Mouse (Mus musculus) heart, embryonic 13.5 days (tissue): ENCODE measurements around the gene Tmem121. TPM values are rescaled to one million over a fixed set of nuclear protein-coding genes. Genes with fewer than 3 reads are reported as not detected.

Experiments
- ATAC-seq: fragments of 200-750 bp; cut with Nextera tagmentation; 2 replicates; pipeline ENCODE4 v1.8.0; 2017; ENCODE audit warnings: moderate TSS enrichment; ENCODE audit not compliant: insufficient number of reproducible peaks, low FRiP score, low TSS enrichment; ENCODE audit errors: extremely low read depth
- H3K27ac ChIP-seq: fragments of 300-500 bp; sonication (generic); replicated peaks from 2 replicates; pipeline ENCODE4 v1.5.1; 2015; ENCODE audit warnings: moderate library complexity, mild to moderate bottlenecking, inconsistent platforms
- H3K27me3 ChIP-seq: fragments of 300-500 bp; sonication (generic); replicated peaks from 2 replicates; pipeline ENCODE4 v1.6.1; 2015; ENCODE audit warnings: mild to moderate bottlenecking, inconsistent platforms
- H3K36me3 ChIP-seq: fragments of 300-500 bp; sonication (generic); 2 replicates; pipeline ENCODE4 v1.6.1; 2015; ENCODE audit warnings: mild to moderate bottlenecking, inconsistent platforms
- H3K4me1 ChIP-seq: fragments of 300-500 bp; sonication (generic); 2 replicates; pipeline ENCODE4 v1.6.1; 2015; ENCODE audit warnings: inconsistent platforms
- H3K4me2 ChIP-seq: fragments of 300-500 bp; sonication (generic); 2 replicates; pipeline ENCODE4 v1.6.1; 2015; ENCODE audit warnings: inconsistent platforms, mild to moderate bottlenecking, moderate library complexity
- H3K4me3 ChIP-seq: fragments of 300-500 bp; sonication (generic); 2 replicates; pipeline ENCODE4 v1.5.1; 2015; ENCODE audit warnings: moderate library complexity, mild to moderate bottlenecking, inconsistent platforms
- H3K9ac ChIP-seq: fragments of 300-500 bp; sonication (generic); 2 replicates; pipeline ENCODE4 v1.6.1; 2015; ENCODE audit warnings: inconsistent platforms, mild to moderate bottlenecking, moderate library complexity
- H3K9me3 ChIP-seq: fragments of 300-500 bp; sonication (generic); 2 replicates; pipeline ENCODE4 v1.6.1; 2016; ENCODE audit warnings: inconsistent platforms
- WGBS: fragments of 180-500 bp; shearing (Covaris S2); methylation state at CpG from one replicate; pipeline ENCODE4 v1.1.7; 2015; ENCODE audit warnings: mixed read lengths; 5-methylcytosine and 5-hydroxymethylcytosine counted together
- polyA plus RNA-seq: library from polyadenylated mRNA; unstranded; fragments of >200 nt; fragmentation: Nextera tagmentation; extraction: Ambion mirVana; gene quantifications from 2 replicates; pipeline ENCODE4 v1.2.1, GENCODE M21; 2015

Gene Tmem121
- polyA plus RNA-seq, 1 experiment from 2014 or later: 3.1 TPM

GRCm38 (mm10) chr12:113214072-113214808 is 28.5 kb downstream of the Tmem121 start:
- 80% methylated on average over 25 of the region's 25 CpGs for WGBS
- ATAC-seq: no peak
- peaks cover 5% of the 10 kb centered on the region; the same call in 1 of the 2 replicates for H3K27me3 ChIP-seq
- H3K36me3 ChIP-seq: no peaks in the 10 kb centered on the region
- no peak overlapping the region for H3K9ac ChIP-seq
- peaks cover 4% of the 10 kb centered on the region; the same call in 1 of the 2 replicates for H3K4me1 ChIP-seq
- no peaks in the 10 kb centered on the region for H3K9me3 ChIP-seq
- no peak overlapping the region for H3K27ac ChIP-seq
- H3K4me3 ChIP-seq: no peak overlapping the region
- no peak overlapping the region for H3K4me2 ChIP-seq

GRCm38 (mm10) chr12:113214972-113215666 is 29.4 kb downstream of the Tmem121 start:
- 73% methylated on average over 16 of the region's 16 CpGs for WGBS

GRCm38 (mm10) chr12:113215667-113216346 is 30.1 kb downstream of the Tmem121 start:
- no peaks in the 10 kb centered on the region for H3K36me3 ChIP-seq
- H3K4me3 ChIP-seq: no peak overlapping the region
- no peak overlapping the region for H3K27ac ChIP-seq
- H3K9ac ChIP-seq: no peak overlapping the region
- peaks cover 4% of the 10 kb centered on the region; the same call in 1 of the 2 replicates for H3K4me1 ChIP-seq
- H3K4me2 ChIP-seq: no peak overlapping the region
- H3K27me3 ChIP-seq: peaks cover 5% of the 10 kb centered on the region; the same call in 1 of the 2 replicates
- ATAC-seq: no peak
- WGBS: 7% methylated on average over 6 of the region's 6 CpGs
- no peaks in the 10 kb centered on the region for H3K9me3 ChIP-seq

More at GRCm38 (mm10) chr12:113214972-113215666, 29.4 kb downstream of the Tmem121 start:
- Histone ChIP-seq H3K9ac (no peak overlapping the region), H3K9me3 (no peaks in the 10 kb centered on the region), H3K36me3 (no peaks in the 10 kb centered on the region), H3K4me1 (peaks cover 4% of the 10 kb centered on the region; the same call in 1 of the 2 replicates), H3K27ac (no peak overlapping the region), H3K27me3 (peaks cover 5% of the 10 kb centered on the region; the same call in 1 of the 2 replicates), H3K4me2 (no peak overlapping the region), H3K4me3 (no peak overlapping the region)
- no peak for ATAC-seq

GRCm38 (mm10) chr12:113217306-113218242 is 31.8 kb downstream of the Tmem121 start:
- no peak for ATAC-seq
- Histone ChIP-seq H3K9ac (no peak overlapping the region), H3K36me3 (no peaks in the 10 kb centered on the region), H3K27ac (no peak overlapping the region), H3K4me2 (no peak overlapping the region), H3K4me3 (no peak overlapping the region), H3K27me3 (peaks cover 5% of the 10 kb centered on the region; the same call in 1 of the 2 replicates), H3K4me1 (peaks cover 4% of the 10 kb centered on the region; the same call in 1 of the 2 replicates), H3K9me3 (no peaks in the 10 kb centered on the region)
- 26% methylated on average over 11 of the region's 11 CpGs for WGBS

GRCm38 (mm10) chr12:113219867-113220266 is 34.1 kb downstream of the Tmem121 start:
- no peak overlapping the region for H3K9ac ChIP-seq
- 47% methylated on average over 4 of the region's 4 CpGs for WGBS

GRCm38 (mm10) chr12:113220447-113220846 is 34.7 kb downstream of the Tmem121 start:
- no peak overlapping the region for H3K9ac ChIP-seq
- 0 out of 2 replicates have a peak, but pooled peaks cover 1% of the 10 kb centered on the region for H3K27me3 ChIP-seq
- peaks cover 4% of the 10 kb centered on the region; the same call in 1 of the 2 replicates for H3K4me1 ChIP-seq
- WGBS: 30% methylated on average over 4 of the region's 4 CpGs
- ATAC-seq: peak; percentile 32; the same call in 1 of the 2 replicates
- no peaks in the 10 kb centered on the region for H3K36me3 ChIP-seq
- H3K27ac ChIP-seq: no peak overlapping the region
- H3K4me3 ChIP-seq: no peak overlapping the region
- no peak overlapping the region for H3K4me2 ChIP-seq
- no peaks in the 10 kb centered on the region for H3K9me3 ChIP-seq

More at GRCm38 (mm10) chr12:113219867-113220266, 34.1 kb downstream of the Tmem121 start:
- Histone ChIP-seq H3K27ac (no peak overlapping the region), H3K4me1 (peaks cover 4% of the 10 kb centered on the region; the same call in 1 of the 2 replicates), H3K4me2 (no peak overlapping the region), H3K4me3 (no peak overlapping the region), H3K36me3 (no peaks in the 10 kb centered on the region), H3K27me3 (0 out of 2 replicates have a peak, but pooled peaks cover 5% of the 10 kb centered on the region), H3K9me3 (no peaks in the 10 kb centered on the region)
- ATAC-seq: no peak

- Histone ChIP-seq H3K9me3 (no peaks in the 10 kb centered on the region), H3K9ac (no peak overlapping the region), H3K27ac (no peak overlapping the region), H3K4me3 (no peak overlapping the region), H3K4me1 (peaks cover 4% of the 10 kb centered on the region; the same call in 1 of the 2 replicates), H3K27me3 (no peaks in the 10 kb centered on the region), H3K4me2 (no peak overlapping the region), H3K36me3 (no peaks in the 10 kb centered on the region)
- ATAC-seq: no peak
- 71% methylated on average over 9 of the region's 9 CpGs for WGBS
These were observed 35.6 kb downstream of the Tmem121 start for GRCm38 (mm10) chr12:113221289-113221688.

- Histone ChIP-seq H3K9me3 (no peaks in the 10 kb centered on the region), H3K27me3 (no peaks in the 10 kb centered on the region), H3K4me2 (peak overlapping the region; percentile 44), H3K9ac (no peak overlapping the region), H3K4me3 (no peak overlapping the region), H3K27ac (no peak overlapping the region), H3K4me1 (peaks cover 4% of the 10 kb centered on the region; the same call in 1 of the 2 replicates), H3K36me3 (no peaks in the 10 kb centered on the region)
- 12% methylated on average over 8 of the region's 8 CpGs for WGBS
- ATAC-seq: no peak
These were observed 36.4 kb downstream of the Tmem121 start for GRCm38 (mm10) chr12:113222121-113222636.

GRCm38 (mm10) chr12:113222748-113223147 is 37.0 kb downstream of the Tmem121 start:
- H3K27me3 ChIP-seq: no peaks in the 10 kb centered on the region
- no peak overlapping the region for H3K27ac ChIP-seq
- no peaks in the 10 kb centered on the region for H3K36me3 ChIP-seq
- no peak overlapping the region for H3K4me2 ChIP-seq
- no peak for ATAC-seq
- WGBS: 27% methylated on average over 6 of the region's 6 CpGs
- H3K9me3 ChIP-seq: no peaks in the 10 kb centered on the region
- H3K4me3 ChIP-seq: no peak overlapping the region
- no peak overlapping the region for H3K9ac ChIP-seq
- H3K4me1 ChIP-seq: peaks cover under 1% of the 10 kb centered on the region; the same call in 1 of the 2 replicates

GRCm38 (mm10) chr12:113224206-113224605 is 38.5 kb downstream of the Tmem121 start:
- no peak overlapping the region for H3K27ac ChIP-seq
- 73% methylated on average over 5 of the region's 5 CpGs for WGBS
- H3K9ac ChIP-seq: no peak overlapping the region
- H3K4me2 ChIP-seq: no peak overlapping the region
- no peak for ATAC-seq
- no peaks in the 10 kb centered on the region for H3K27me3 ChIP-seq
- H3K4me3 ChIP-seq: no peak overlapping the region
- no peaks in the 10 kb centered on the region for H3K9me3 ChIP-seq
- no peaks in the 10 kb centered on the region for H3K36me3 ChIP-seq
- no peaks in the 10 kb centered on the region for H3K4me1 ChIP-seq
